Mouse (Mus musculus): ENCODE measurements around the gene Il1rl1. TPM values are rescaled to one million over a fixed set of nuclear protein-coding genes. Genes with fewer than 3 reads are reported as not detected.

The Il1rl1 gene
- polyA plus RNA-seq, 1 experiment from 2014 or later: 0.74 TPM

GRCm38 (mm10) chr1:40413039-40413438, 16.3 kb upstream of the Il1rl1 start:
- Histone ChIP-seq H3K4me1 (replicated peaks) (no peaks in the 10 kb centered on the region), H3K4me3 (no peak overlapping the region), H3K36me3 (no peaks in the 10 kb centered on the region), H3K27me3 (no peaks in the 10 kb centered on the region), H3K9me3 (replicated peaks) (no peaks in the 10 kb centered on the region), H3K9ac (no peak overlapping the region), H3K4me2 (no peak overlapping the region), H3K27ac (no peak overlapping the region)
- WGBS: 82% methylated on average over 1 of the region's 1 CpGs
- no peak for ATAC-seq (replicated peaks; ENCODE audit: insufficient number of reproducible peaks, insufficient read depth, low FRiP score, low read depth)

GRCm38 (mm10) chr1:40414276-40414675, 15.1 kb upstream of the Il1rl1 start:
- ATAC-seq (replicated peaks; ENCODE audit: insufficient number of reproducible peaks, insufficient read depth, low FRiP score, low read depth): no peak
- H3K4me2 ChIP-seq: no peak overlapping the region
- H3K27me3 ChIP-seq: no peaks in the 10 kb centered on the region
- WGBS: 79% methylated on average over 7 of the region's 7 CpGs
- no peak overlapping the region for H3K9ac ChIP-seq
- H3K4me3 ChIP-seq: no peak overlapping the region
- no peaks in the 10 kb centered on the region for H3K9me3 ChIP-seq (replicated peaks)
- H3K27ac ChIP-seq: no peak overlapping the region
- no peaks in the 10 kb centered on the region for H3K4me1 ChIP-seq (replicated peaks)
- H3K36me3 ChIP-seq: no peaks in the 10 kb centered on the region

- H3K4me2 ChIP-seq: no peak overlapping the region
- no peak for ATAC-seq (replicated peaks; ENCODE audit: insufficient number of reproducible peaks, insufficient read depth, low FRiP score, low read depth)
- H3K36me3 ChIP-seq: no peaks in the 10 kb centered on the region
- WGBS: 43% methylated on average over 7 of the region's 7 CpGs
- no peak overlapping the region for H3K9ac ChIP-seq
- no peaks in the 10 kb centered on the region for H3K9me3 ChIP-seq (replicated peaks)
- H3K27me3 ChIP-seq: no peaks in the 10 kb centered on the region
- no peaks in the 10 kb centered on the region for H3K4me1 ChIP-seq (replicated peaks)
- H3K4me3 ChIP-seq: no peak overlapping the region
- no peak overlapping the region for H3K27ac ChIP-seq
Measured at GRCm38 (mm10) chr1:40414863-40415656, 14.3 kb upstream of the Il1rl1 start.

- no peak overlapping the region for H3K27ac ChIP-seq
- no peaks in the 10 kb centered on the region for H3K4me1 ChIP-seq (replicated peaks)
- H3K4me3 ChIP-seq: no peak overlapping the region
- no peak overlapping the region for H3K9ac ChIP-seq
- no peaks in the 10 kb centered on the region for H3K9me3 ChIP-seq (replicated peaks)
- ATAC-seq (replicated peaks; ENCODE audit: insufficient number of reproducible peaks, insufficient read depth, low FRiP score, low read depth): no peak
- no peaks in the 10 kb centered on the region for H3K36me3 ChIP-seq
- 90% methylated on average over 2 of the region's 2 CpGs for WGBS
- H3K27me3 ChIP-seq: no peaks in the 10 kb centered on the region
- no peak overlapping the region for H3K4me2 ChIP-seq
Measured at GRCm38 (mm10) chr1:40417034-40417433, 12.3 kb upstream of the Il1rl1 start.

- Histone ChIP-seq H3K27me3 (no peaks in the 10 kb centered on the region), H3K4me1 (replicated peaks) (no peaks in the 10 kb centered on the region), H3K4me2 (no peak overlapping the region), H3K9me3 (replicated peaks) (no peaks in the 10 kb centered on the region), H3K4me3 (no peak overlapping the region), H3K9ac (no peak overlapping the region), H3K36me3 (no peaks in the 10 kb centered on the region), H3K27ac (no peak overlapping the region)
- ATAC-seq (replicated peaks; ENCODE audit: insufficient number of reproducible peaks, insufficient read depth, low FRiP score, low read depth): no peak
- 43% methylated on average over 5 of the region's 5 CpGs for WGBS
Measured at GRCm38 (mm10) chr1:40418512-40418911, 10.9 kb upstream of the Il1rl1 start.

GRCm38 (mm10) chr1:40423892-40424291, 5.5 kb upstream of the Il1rl1 start:
- no peaks in the 10 kb centered on the region for H3K36me3 ChIP-seq
- 67% methylated on average over 6 of the region's 6 CpGs for WGBS
- H3K9ac ChIP-seq: no peak overlapping the region
- H3K4me3 ChIP-seq: no peak overlapping the region
- no peak for ATAC-seq (replicated peaks; ENCODE audit: insufficient number of reproducible peaks, insufficient read depth, low FRiP score, low read depth)
- H3K27ac ChIP-seq: no peak overlapping the region
- H3K9me3 ChIP-seq (replicated peaks): no peaks in the 10 kb centered on the region
- H3K27me3 ChIP-seq: no peaks in the 10 kb centered on the region
- H3K4me1 ChIP-seq (replicated peaks): no peaks in the 10 kb centered on the region
- no peak overlapping the region for H3K4me2 ChIP-seq

GRCm38 (mm10) chr1:40427270-40427669, 2.1 kb upstream of the Il1rl1 start:
- Histone ChIP-seq H3K36me3 (no peaks in the 10 kb centered on the region), H3K27me3 (no peaks in the 10 kb centered on the region), H3K4me1 (replicated peaks) (no peaks in the 10 kb centered on the region), H3K27ac (no peak overlapping the region), H3K4me3 (no peak overlapping the region), H3K9ac (no peak overlapping the region), H3K4me2 (no peak overlapping the region), H3K9me3 (replicated peaks) (no peaks in the 10 kb centered on the region)
- ATAC-seq (replicated peaks; ENCODE audit: insufficient number of reproducible peaks, insufficient read depth, low FRiP score, low read depth): no peak
- 81% methylated on average over 9 of the region's 9 CpGs for WGBS

GRCm38 (mm10) chr1:40427901-40428300, 1.5 kb upstream of the Il1rl1 start:
- Histone ChIP-seq H3K9me3 (replicated peaks) (no peaks in the 10 kb centered on the region), H3K27me3 (no peaks in the 10 kb centered on the region), H3K27ac (no peak overlapping the region), H3K4me3 (no peak overlapping the region), H3K36me3 (no peaks in the 10 kb centered on the region), H3K9ac (no peak overlapping the region), H3K4me2 (no peak overlapping the region), H3K4me1 (replicated peaks) (no peaks in the 10 kb centered on the region)
- WGBS: 51% methylated on average over 1 of the region's 1 CpGs
- no peak for ATAC-seq (replicated peaks; ENCODE audit: insufficient number of reproducible peaks, insufficient read depth, low FRiP score, low read depth)

GRCm38 (mm10) chr1:40430143-40430834, 919 bp downstream of the Il1rl1 start:
- Histone ChIP-seq H3K27me3 (no peaks in the 10 kb centered on the region), H3K27ac (no peak overlapping the region), H3K4me3 (no peak overlapping the region), H3K36me3 (no peaks in the 10 kb centered on the region), H3K9ac (no peak overlapping the region), H3K4me2 (no peak overlapping the region), H3K4me1 (replicated peaks) (no peaks in the 10 kb centered on the region), H3K9me3 (replicated peaks) (no peaks in the 10 kb centered on the region)
- ATAC-seq (replicated peaks; ENCODE audit: insufficient number of reproducible peaks, insufficient read depth, low FRiP score, low read depth): no peak
- WGBS: 66% methylated on average over 4 of the region's 4 CpGs

GRCm38 (mm10) chr1:40432169-40432568, 2.8 kb downstream of the Il1rl1 start:
- Histone ChIP-seq H3K4me3 (no peak overlapping the region), H3K4me2 (no peak overlapping the region), H3K27ac (no peak overlapping the region), H3K9ac (no peak overlapping the region), H3K4me1 (replicated peaks) (no peaks in the 10 kb centered on the region), H3K9me3 (replicated peaks) (no peaks in the 10 kb centered on the region), H3K27me3 (no peaks in the 10 kb centered on the region), H3K36me3 (no peaks in the 10 kb centered on the region)
- ATAC-seq (replicated peaks; ENCODE audit: insufficient number of reproducible peaks, insufficient read depth, low FRiP score, low read depth): no peak
- 65% methylated on average over 2 of the region's 2 CpGs for WGBS

GRCm38 (mm10) chr1:40435936-40436335, 6.6 kb downstream of the Il1rl1 start:
- no peak overlapping the region for H3K4me3 ChIP-seq
- H3K27me3 ChIP-seq: no peaks in the 10 kb centered on the region
- ATAC-seq (replicated peaks; ENCODE audit: insufficient number of reproducible peaks, insufficient read depth, low FRiP score, low read depth): no peak
- H3K9ac ChIP-seq: no peak overlapping the region
- H3K4me1 ChIP-seq (replicated peaks): no peaks in the 10 kb centered on the region
- no peak overlapping the region for H3K27ac ChIP-seq
- H3K36me3 ChIP-seq: no peaks in the 10 kb centered on the region
- H3K4me2 ChIP-seq: no peak overlapping the region
- no peaks in the 10 kb centered on the region for H3K9me3 ChIP-seq (replicated peaks)
- WGBS: 85% methylated on average over 3 of the region's 3 CpGs

GRCm38 (mm10) chr1:40437340-40437739, 8.0 kb downstream of the Il1rl1 start:
- H3K9ac ChIP-seq: no peak overlapping the region
- no peaks in the 10 kb centered on the region for H3K36me3 ChIP-seq
- H3K4me3 ChIP-seq: no peak overlapping the region
- H3K27me3 ChIP-seq: no peaks in the 10 kb centered on the region
- ATAC-seq (replicated peaks; ENCODE audit: insufficient number of reproducible peaks, insufficient read depth, low FRiP score, low read depth): no peak
- H3K4me1 ChIP-seq (replicated peaks): no peaks in the 10 kb centered on the region
- H3K4me2 ChIP-seq: no peak overlapping the region
- no peaks in the 10 kb centered on the region for H3K9me3 ChIP-seq (replicated peaks)
- no peak overlapping the region for H3K27ac ChIP-seq
- 82% methylated on average over 2 of the region's 2 CpGs for WGBS

Measured in heart, embryonic 15.5 days (tissue).